Mouse (Mus musculus) heart, postnatal 0 days (tissue): ENCODE measurements around the gene Mtg1. TPM values are rescaled to one million over a fixed set of nuclear protein-coding genes. Genes with fewer than 3 reads are reported as not detected.

Source experiments
- ATAC-seq: fragments of 200-750 bp; cut with Nextera tagmentation; 2 replicates; pipeline ENCODE4 v1.8.0; 2017; ENCODE audit warnings: low read depth, moderate number of reproducible peaks, moderate library complexity; ENCODE audit not compliant: insufficient read depth
- DNase-seq: peaks from one replicate; pipeline ENCODE4 v3.0.0-alpha.2; 2016; ENCODE audit warnings: low spot score
- H3K27ac ChIP-seq: fragments of 300-500 bp; sonication (generic); 2 replicates; pipeline ENCODE4 v1.5.1; 2014; ENCODE audit warnings: low read depth, mild to moderate bottlenecking
- H3K27me3 ChIP-seq: fragments of 300-500 bp; sonication (generic); 2 replicates; pipeline ENCODE4 v1.6.1; 2014; ENCODE audit warnings: low read length, mixed read lengths; ENCODE audit not compliant: control insufficient read depth, insufficient read depth
- H3K36me3 ChIP-seq: fragments of 300-500 bp; sonication (generic); replicated peaks from 2 replicates; pipeline ENCODE4 v1.6.1; 2014; ENCODE audit warnings: low read length, mixed read lengths; ENCODE audit not compliant: control insufficient read depth, insufficient read depth
- H3K4me1 ChIP-seq: fragments of 300-500 bp; sonication (generic); 2 replicates; pipeline ENCODE4 v1.6.1; 2014; ENCODE audit warnings: antibody characterized with exemption; ENCODE audit not compliant: control insufficient read depth, insufficient read depth
- H3K4me2 ChIP-seq: fragments of 300-500 bp; sonication (generic); 2 replicates; pipeline ENCODE4 v1.6.1; 2014; ENCODE audit warnings: low read depth, mild to moderate bottlenecking, low read length, moderate library complexity
- H3K4me3 ChIP-seq: fragments of 300-500 bp; sonication (generic); 2 replicates; pipeline ENCODE4 v1.5.1; 2014; ENCODE audit warnings: low read depth, low read length
- H3K9ac ChIP-seq: fragments of 300-500 bp; sonication (generic); replicated peaks from 2 replicates; pipeline ENCODE4 v1.6.1; 2014; ENCODE audit warnings: low read depth, low read length, mixed read lengths
- H3K9me3 ChIP-seq: fragments of 300-500 bp; sonication (generic); replicated peaks from 2 replicates; pipeline ENCODE4 v1.6.1; 2016; ENCODE audit warnings: low read length; ENCODE audit not compliant: control insufficient read depth
- CTCF ChIP-seq: IDR thresholded peaks from 2 replicates; pipeline ENCODE4 v1.5.1; 2016; ENCODE audit warnings: antibody characterized with exemption, control low read depth, low read depth
- EP300 ChIP-seq: IDR thresholded peaks from 2 replicates; pipeline ENCODE4 v1.6.1; 2016; ENCODE audit warnings: antibody characterized with exemption, low read depth
- WGBS: fragments of 180-500 bp; shearing (Covaris S2); extraction: QIAGEN DNeasy Blood & Tissue Kit; methylation state at CpG from one replicate; pipeline ENCODE4 v1.1.7; 2014; 5-methylcytosine and 5-hydroxymethylcytosine counted together
- polyA plus RNA-seq: library from polyadenylated mRNA; unstranded; fragments of >200 nt; fragmentation: Nextera tagmentation; extraction: Ambion mirVana; gene quantifications from 2 replicates; pipeline ENCODE4 v1.2.1, GENCODE M21; 2015
- total RNA-seq: library from RNA; depleted of rRNA; stranded (reverse); fragments of >200 nt; gene quantifications from 2 replicates; pipeline ENCODE4 v1.2.3, GENCODE M21; 2014; ENCODE audit warnings: low replicate concordance

Gene Mtg1
- total and polyA plus RNA-seq, 2 experiments from 2014 or later: 31.2 to 53.7 TPM

GRCm38 (mm10) chr7:140111943-140112342 is 25.4 kb upstream of the Mtg1 start:
- no peak for TF ChIP-seq EP300
- TF ChIP-seq CTCF: no peak
- Histone ChIP-seq H3K27ac (no peak overlapping the region), H3K4me2 (no peak overlapping the region), H3K27me3 (no peaks in the 10 kb centered on the region), H3K9me3 (no peaks in the 10 kb centered on the region), H3K9ac (no peak overlapping the region), H3K36me3 (peaks cover 59% of the 10 kb centered on the region), H3K4me1 (peaks cover 1% of the 10 kb centered on the region; the same call in 1 of the 2 replicates), H3K4me3 (no peak overlapping the region)
- DNase-seq (no peak), ATAC-seq (no peak)
- 52% methylated on average over 3 of the region's 3 CpGs for whole genome bisulfite sequencing

DNA sequence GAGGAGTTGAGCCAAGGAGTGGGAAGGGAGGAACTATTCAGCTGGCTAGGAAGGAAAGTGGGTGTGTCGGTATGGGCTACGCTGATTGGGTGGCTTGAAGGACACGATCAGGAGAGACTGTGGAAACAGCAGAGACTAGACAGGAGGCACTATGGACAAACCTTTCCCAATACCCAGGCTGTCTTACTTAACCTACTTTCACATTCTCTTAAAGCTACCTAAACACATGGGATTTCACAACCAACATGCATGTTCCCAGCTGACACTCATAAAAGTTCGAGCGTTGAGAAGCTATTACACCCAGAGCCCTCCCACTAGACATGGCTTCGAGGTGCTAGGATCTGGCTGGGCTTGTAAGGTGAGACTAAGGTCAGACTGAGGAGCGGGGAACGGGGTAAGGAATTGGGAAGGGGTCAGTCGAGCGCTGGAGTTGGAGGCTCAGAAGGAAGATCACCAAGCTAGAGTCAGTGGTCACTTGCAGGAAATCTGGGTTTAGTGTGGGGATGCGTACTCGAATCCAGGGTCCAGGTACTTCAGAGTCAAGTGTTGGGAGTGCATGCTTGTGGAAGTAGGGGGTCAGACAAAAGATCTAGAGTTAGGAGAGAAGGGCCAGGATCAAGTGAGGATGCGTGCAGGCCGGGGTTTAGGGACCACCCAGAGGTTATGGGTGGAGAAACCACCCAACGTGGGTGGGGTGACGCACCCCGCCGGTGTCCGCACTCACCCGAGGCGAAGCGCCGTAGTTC is 21.6 kb upstream of the Mtg1 start, which contains the start of gene Paox:
Gene Paox (plus strand): TSS at position 217 of the 746 bp plus-strand sequence.
- Histone ChIP-seq H3K9ac (peak within 1 kb of the TSS; percentile 60), H3K27ac (peak within 1 kb of the TSS; percentile 92)
- peak; percentile 75 for ATAC-seq

GRCm38 (mm10) chr7:140116329-140117054 is 20.9 kb upstream of the Mtg1 start, which contains the start of gene Echs1:
Gene Echs1 (minus strand): TSS chr7:140116476.
- peak within 1 kb of the TSS; percentile 60 for H3K9ac ChIP-seq
- 3% methylated on average over 28 of the region's 28 CpGs for WGBS
- peak within 1 kb of the TSS; percentile 68 for H3K4me2 ChIP-seq
- no peaks in the 10 kb centered on the region for H3K27me3 ChIP-seq
- peaks cover 16% of the 10 kb centered on the region for H3K36me3 ChIP-seq
- no peaks in the 10 kb centered on the region for H3K9me3 ChIP-seq
- peak within 1 kb of the TSS; percentile 92 for H3K27ac ChIP-seq
- 0 out of 2 replicates have a peak, but pooled peaks have one; percentile 19 for TF ChIP-seq EP300
- TF ChIP-seq CTCF: no peak
- DNase-seq (peak; percentile 95), ATAC-seq (peak; percentile 96)
- peaks cover 4% of the 10 kb centered on the region; the same call in 1 of the 2 replicates for H3K4me1 ChIP-seq
- H3K4me3 ChIP-seq: peak within 1 kb of the TSS; percentile 71

More for the DNA sequence above, 21.6 kb upstream of the Mtg1 start, which contains the start of gene Paox:
- Histone ChIP-seq H3K36me3 (peaks cover 22% of the 10 kb centered on the region), H3K9me3 (no peaks in the 10 kb centered on the region), H3K27me3 (no peaks in the 10 kb centered on the region), H3K4me2 (peak within 1 kb of the TSS; percentile 68), H3K4me1 (peaks cover 4% of the 10 kb centered on the region; the same call in 1 of the 2 replicates), H3K4me3 (peak within 1 kb of the TSS; percentile 71)
- DNase-seq: peak; percentile 84
- under 1% methylated on average over 23 of the region's 23 CpGs for WGBS
- TF ChIP-seq CTCF: no peak
- 0 out of 2 replicates have a peak, but pooled peaks have one; percentile 4 for TF ChIP-seq EP300

GRCm38 (mm10) chr7:140120484-140120883 is 16.9 kb upstream of the Mtg1 start:
- 79% methylated on average over 2 of the region's 2 CpGs for WGBS
- no peak for DNase-seq
- Histone ChIP-seq H3K4me3 (no peak overlapping the region), H3K9ac (no peak overlapping the region), H3K27ac (no peak overlapping the region), H3K27me3 (no peaks in the 10 kb centered on the region), H3K36me3 (no peaks in the 10 kb centered on the region), H3K9me3 (no peaks in the 10 kb centered on the region), H3K4me1 (peaks cover 10% of the 10 kb centered on the region; the same call in 1 of the 2 replicates), H3K4me2 (no peak overlapping the region)
- ATAC-seq: no peak
- TF ChIP-seq CTCF: no peak
- TF ChIP-seq EP300: no peak

DNA sequence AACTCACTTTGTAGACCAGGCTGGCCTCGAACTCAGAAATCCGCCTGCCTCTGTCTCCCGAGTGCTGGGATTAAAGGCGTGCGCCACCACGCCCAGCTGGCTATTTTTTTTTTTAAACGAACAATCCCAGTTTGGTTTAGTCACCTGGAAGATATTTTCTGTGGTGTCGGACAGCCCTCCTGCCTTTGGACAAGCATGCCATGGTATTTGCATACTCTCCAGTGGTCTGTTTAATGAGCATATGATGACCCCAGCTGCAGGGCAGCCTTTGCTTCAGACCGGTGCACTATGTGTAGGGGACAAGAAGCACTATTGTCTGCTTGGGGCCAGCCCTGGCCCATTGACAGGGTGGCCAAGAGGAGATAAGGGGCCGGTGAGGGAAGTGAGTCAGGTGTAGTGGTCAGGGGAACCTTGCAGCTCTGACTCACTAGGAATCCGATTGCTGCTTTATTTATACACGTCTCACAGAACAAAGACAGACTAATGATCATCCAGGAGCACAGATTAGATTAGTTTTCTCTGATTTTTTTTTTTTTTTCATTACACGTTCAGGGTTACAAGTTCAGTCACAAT is 15.9 kb upstream of the Mtg1 start:
- Histone ChIP-seq H3K9ac (no peak overlapping the region), H3K4me3 (no peak overlapping the region), H3K27me3 (no peaks in the 10 kb centered on the region), H3K36me3 (no peaks in the 10 kb centered on the region), H3K9me3 (no peaks in the 10 kb centered on the region), H3K27ac (no peak overlapping the region), H3K4me2 (no peak overlapping the region), H3K4me1 (peaks cover 10% of the 10 kb centered on the region; the same call in 1 of the 2 replicates)
- no peak for DNase-seq
- no peak for ATAC-seq
- TF ChIP-seq CTCF: no peak
- TF ChIP-seq EP300: no peak
- 68% methylated on average over 13 of the region's 13 CpGs for WGBS
